Mouse (Mus musculus): ENCODE data around the gene Wnt7a.

The Wnt7a gene

GRCm38 (mm10) chr6:91410961-91411368 lies at the start of gene Wnt7a:
Gene Wnt7a, minus strand, starts transcription at chr6:91411363.
- WGBS = under 1% methylated on average over 41 of the region's 51 CpGs

DNA sequence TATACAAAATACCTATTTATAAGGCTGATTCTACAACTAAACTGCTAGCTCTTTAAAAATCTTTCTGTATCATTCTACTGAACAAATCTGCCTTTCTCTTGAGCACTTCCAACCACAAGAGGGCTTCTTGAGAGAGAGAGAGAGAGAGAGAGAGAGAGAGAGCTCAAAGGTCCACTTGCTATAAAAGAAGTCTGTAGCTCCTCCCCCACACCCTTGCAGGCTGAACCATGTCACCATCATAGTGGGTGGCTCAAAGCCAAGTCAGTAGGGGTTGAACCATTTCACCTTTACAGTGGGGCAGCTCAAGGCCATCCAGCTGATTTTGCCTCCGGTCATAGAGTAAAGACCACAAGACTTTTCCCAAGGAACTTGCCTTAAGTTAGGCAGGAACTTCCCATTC lies 48.3 kb upstream of the Wnt7a start:
- WGBS = 88% methylated on average over 1 of the region's 1 CpGs

GRCm38 (mm10) chr6:91454546-91454945 lies 43.4 kb upstream of the Wnt7a start:
- 70% methylated on average over 5 of the region's 5 CpGs for WGBS

- 67% methylated on average over 1 of the region's 1 CpGs for WGBS
Observed at GRCm38 (mm10) chr6:91452056-91452455, 40.9 kb upstream of the Wnt7a start.

GRCm38 (mm10) chr6:91449472-91450225 lies 38.5 kb upstream of the Wnt7a start:
- WGBS = 59% methylated on average over 3 of the region's 3 CpGs

DNA sequence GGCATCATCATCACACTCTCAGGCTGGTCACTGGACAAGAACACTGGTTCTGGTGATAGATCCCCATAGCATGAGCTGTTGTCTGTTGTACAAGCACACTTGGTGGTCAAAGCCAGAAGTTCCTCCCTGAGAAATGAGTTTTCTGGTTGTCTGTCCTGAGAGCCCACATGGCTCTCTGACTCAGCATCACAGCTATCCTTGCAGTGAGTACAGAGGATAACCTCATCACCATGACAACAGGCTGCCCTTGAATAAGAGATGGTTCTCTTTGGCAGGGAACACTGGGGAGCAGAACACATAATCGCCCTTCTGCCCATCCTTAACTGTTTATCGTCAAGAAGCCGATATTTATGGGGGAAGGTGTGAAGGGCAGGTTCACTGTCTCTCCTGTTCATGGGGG lies 34.2 kb upstream of the Wnt7a start:
- 75% methylated on average over 3 of the region's 3 CpGs for WGBS

DNA sequence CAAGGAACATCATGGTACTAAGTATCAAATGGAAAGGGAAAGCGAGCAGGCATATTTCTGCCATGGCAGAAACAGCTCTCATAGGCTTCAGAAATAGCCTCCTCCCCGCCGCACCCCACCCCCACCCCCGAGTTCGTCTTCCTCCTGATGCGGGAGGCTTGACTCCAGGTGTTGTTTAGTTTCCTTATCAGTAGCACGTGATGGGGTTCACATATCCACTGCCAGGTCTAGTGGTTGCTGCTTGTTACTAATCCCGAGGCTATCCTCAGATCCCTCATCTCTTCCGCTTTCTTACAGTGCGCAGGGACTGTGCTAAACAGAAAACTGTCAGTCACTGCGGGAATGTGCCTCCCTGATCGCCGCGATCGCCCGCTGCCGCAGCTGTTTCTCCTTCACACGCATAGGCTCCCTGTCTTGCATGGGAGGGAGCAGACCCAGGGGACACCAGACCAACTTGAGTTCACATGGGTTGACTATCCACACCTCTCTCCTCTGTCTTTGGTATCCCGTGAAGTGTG lies 30.0 kb upstream of the Wnt7a start:
- 3% methylated on average over 19 of the region's 19 CpGs for WGBS

DNA sequence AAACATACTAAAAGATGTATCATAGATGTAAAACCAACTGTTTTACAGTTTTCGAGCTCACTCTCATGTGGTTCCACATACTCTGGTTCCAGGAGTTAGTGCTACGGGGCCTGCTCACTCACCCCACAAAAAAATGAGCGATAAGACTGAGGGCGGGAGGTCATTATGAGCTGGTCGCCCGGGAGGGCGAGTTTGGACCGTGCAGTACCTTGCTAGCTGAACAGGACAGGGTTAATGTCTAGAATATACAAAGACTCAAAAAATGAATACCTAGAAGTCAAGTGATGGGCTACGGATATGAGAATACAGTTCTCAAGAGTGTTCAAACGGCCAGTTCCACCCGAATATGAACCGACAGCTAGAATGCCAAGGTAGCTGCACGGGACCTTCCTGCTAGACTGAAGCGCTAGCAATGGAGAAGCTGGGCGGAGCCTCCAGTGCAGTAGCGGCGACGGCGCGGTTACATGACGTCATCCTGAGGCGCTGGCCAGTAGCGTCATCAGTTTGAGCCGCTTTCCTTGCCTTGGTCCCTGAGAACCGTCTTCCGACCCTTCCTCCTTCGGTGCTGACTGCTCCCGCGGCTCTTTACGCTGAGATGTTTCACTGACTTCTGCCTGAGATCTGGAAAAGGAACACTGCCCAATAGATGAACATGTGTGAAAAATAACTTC lies 29.4 kb upstream of the Wnt7a start:
- WGBS = 2% methylated on average over 30 of the region's 30 CpGs

DNA sequence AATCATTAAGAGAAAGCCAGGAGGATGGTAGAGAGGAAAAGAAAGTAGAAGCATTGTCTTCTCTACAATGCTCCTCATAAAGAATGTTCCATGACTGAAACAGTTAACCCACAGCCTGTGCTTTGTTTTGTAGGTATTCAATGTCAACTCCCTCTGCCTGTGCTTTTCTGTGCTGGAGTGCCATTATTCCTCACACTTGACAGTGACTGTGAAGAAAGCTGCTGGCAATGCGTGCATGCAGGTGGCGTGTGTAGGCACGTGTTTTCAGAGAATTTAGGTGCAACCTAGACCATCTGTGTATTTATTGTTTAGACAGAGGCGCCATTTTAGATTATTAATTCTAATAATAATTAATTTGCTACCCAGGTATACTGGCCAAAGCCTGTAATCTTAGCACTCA lies 13.0 kb upstream of the Wnt7a start:
- WGBS = 63% methylated on average over 4 of the region's 4 CpGs

DNA sequence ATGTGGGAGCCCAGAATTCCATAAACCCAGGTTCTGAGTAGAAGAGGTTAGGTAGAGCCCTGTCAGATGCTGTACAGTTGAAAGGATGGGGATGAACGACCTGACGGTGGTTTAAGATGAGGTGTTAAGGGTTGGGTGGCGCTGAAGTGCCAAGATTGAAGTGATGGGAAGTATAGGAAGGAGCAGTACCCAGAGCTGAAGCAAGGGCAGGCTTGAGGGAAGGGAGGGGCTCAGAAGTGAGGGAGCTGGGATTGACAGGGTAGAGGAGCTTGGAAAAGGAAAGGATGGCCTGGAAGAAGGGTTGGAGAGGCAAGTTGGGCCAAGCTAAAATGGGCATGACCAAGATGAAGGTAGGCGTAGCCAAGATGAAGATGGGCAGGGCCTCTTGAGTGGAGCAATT lies 10.5 kb upstream of the Wnt7a start:
- WGBS = 80% methylated on average over 4 of the region's 4 CpGs

- 87% methylated on average over 5 of the region's 5 CpGs for WGBS
Observed at GRCm38 (mm10) chr6:91417291-91417845, 6.2 kb upstream of the Wnt7a start.

DNA sequence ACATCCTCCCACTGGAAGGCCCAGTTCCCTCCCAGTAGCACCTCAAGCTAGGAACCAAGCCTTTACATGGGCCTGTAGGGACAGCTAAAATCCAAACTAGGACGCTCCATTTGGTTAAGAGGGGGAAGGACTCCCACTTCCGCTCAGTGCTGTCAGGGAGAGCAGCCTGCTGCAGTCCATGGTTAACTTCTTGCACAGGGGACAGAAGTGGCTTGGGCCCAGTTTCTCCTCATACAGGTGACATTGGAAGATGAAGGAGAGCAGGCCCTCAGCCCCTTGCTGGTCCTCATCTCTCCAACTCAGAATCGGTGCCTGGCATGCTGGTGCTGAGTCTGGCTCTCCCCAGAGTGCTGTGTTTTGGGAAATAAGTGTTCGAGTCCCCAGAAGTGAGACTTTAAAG lies 5.0 kb upstream of the Wnt7a start:
- 87% methylated on average over 4 of the region's 4 CpGs for WGBS

- 7% methylated on average over 4 of the region's 4 CpGs for WGBS
Observed at GRCm38 (mm10) chr6:91414890-91415289, 3.7 kb upstream of the Wnt7a start.

GRCm38 (mm10) chr6:91411369-91411981 lies 312 bp upstream of the Wnt7a start:
- under 1% methylated on average over 42 of the region's 47 CpGs for WGBS

- WGBS = 2% methylated on average over 26 of the region's 26 CpGs
Observed at GRCm38 (mm10) chr6:91410168-91410780, 889 bp downstream of the Wnt7a start.

- 5% methylated on average over 34 of the region's 34 CpGs for WGBS
Observed at GRCm38 (mm10) chr6:91409448-91410167, 1.6 kb downstream of the Wnt7a start.

- WGBS = 64% methylated on average over 13 of the region's 13 CpGs
Observed at GRCm38 (mm10) chr6:91408616-91409015, 2.5 kb downstream of the Wnt7a start.

- WGBS = 58% methylated on average over 5 of the region's 5 CpGs
Observed at GRCm38 (mm10) chr6:91401591-91401990, 9.6 kb downstream of the Wnt7a start.

- WGBS = 74% methylated on average over 12 of the region's 12 CpGs
Observed at GRCm38 (mm10) chr6:91400514-91400913, 10.6 kb downstream of the Wnt7a start.

DNA sequence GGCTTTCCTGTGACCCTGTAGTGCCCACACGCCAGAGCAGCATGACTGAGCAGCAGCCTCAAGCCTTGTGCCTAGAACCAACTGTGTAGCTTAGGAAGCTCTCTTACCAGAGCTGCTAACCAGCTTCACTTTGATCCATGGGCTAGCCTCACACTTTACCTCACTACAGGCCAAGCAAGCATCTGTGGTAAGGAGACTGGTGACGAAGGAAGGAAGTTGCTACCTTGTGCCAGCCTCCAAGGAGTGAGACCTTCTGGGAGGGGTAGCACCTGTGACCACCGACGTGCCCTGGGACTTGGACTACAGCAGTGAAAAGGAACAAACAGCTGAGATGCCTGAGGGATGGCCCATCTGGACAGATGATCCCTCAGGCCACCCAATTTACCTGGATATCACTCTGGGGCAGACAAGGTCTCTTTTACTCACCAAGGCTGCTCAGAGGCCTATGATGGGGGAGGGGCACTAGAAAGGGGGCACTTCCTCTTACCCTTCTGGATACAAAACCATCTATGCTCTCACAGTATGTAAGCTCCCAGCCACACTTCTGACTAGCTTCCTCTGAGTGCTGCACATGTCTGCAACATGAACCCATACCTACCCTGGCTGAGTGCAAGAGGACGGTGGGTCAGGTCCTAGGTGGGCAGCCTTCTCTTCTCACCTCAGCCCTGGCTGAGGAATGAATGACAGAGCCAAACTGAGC lies 18.5 kb downstream of the Wnt7a start:
- WGBS = 90% methylated on average over 5 of the region's 5 CpGs

DNA sequence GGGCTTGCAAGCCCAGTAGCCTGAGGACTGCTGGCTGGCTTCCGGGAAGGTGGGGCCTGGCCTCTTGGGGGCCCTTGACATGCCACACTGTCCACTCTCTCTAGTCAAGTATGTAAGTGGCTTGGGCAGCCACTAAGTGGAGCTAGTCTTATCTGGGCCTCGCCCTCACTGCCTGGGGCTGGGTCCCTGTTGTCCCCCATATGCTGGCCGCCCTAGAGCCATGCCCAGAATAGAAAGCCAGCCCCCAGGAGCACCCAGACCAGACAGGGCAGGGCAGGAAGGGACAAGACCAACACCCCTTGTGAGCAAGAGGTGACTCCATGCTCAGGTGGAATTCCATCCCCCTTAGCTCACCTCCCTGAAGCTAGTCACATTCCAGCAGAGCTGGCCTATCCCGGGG lies 22.0 kb downstream of the Wnt7a start:
- WGBS = 86% methylated on average over 4 of the region's 4 CpGs
